Mouse (Mus musculus): ENCODE measurements around the gene Ssxb6. TPM values are rescaled to one million over a fixed set of nuclear protein-coding genes. Genes with fewer than 3 reads are reported as not detected.
"Not testable (repeated sequence)": the region's sequence is repeated elsewhere in the genome, so short reads cannot be mapped to it uniquely, and the experiment has no call there.

The Ssxb6 gene
- polyA plus RNA-seq (2015; fragmentation: Nextera tagmentation; extraction: Ambion mirVana), result not detected in 2 replicates

DNA sequence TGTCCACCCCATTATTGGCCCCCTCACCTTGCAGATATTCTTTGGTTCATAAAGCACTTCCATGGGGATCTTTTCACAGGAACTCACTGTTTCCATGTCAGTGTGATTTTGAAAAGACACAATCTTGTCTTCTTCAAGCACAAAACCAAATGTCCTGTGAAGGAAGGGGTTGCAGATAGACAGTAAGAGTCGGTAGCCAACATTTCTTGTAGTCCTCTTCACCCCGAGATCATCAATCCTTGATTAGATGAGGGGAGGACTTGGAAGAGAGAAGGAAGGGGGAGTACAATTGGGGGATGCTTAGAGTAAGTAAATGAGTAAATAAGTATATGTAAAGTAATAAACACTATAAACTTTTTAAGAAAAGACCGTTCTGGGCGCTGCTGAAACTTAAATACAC, at the start of gene Ssxb6:
Gene Ssxb6, minus strand, starts transcription at position 101 of the 400 bp plus-strand sequence.
- not testable (repeated sequence) for H3K4me3 ChIP-seq; H3K4me1 ChIP-seq; ATAC-seq (ENCODE audit: extremely low read depth, insufficient number of reproducible peaks, low FRiP score, low TSS enrichment); H3K4me2 ChIP-seq; H3K9me3 ChIP-seq; H3K9ac ChIP-seq; H3K36me3 ChIP-seq; H3K27ac ChIP-seq (replicated peaks); H3K27me3 ChIP-seq (replicated peaks)
- WGBS, result 63% methylated on average over 4 of the region's 4 CpGs

DNA sequence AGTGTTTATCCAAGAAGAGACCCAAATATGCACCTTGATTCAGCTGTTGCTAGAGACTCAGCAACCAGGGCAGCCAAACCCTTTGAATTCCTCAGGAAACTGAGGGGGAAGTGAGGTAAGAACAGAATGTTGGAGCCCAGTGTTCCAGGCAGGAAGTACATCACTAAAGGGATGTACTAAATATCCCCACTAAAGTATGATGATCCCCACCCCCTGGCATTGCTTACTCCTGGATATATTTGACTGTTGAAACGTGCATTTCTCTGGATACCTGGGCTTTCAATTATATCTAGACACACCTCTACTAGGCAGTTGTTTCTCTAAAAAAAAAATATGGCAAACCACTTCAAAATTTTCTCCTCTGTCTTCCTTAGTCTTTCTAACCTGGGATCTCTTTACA, 43.7 kb upstream of the Ssxb6 start, which contains the start of gene Ssxb3:
Gene Ssxb3, minus strand, starts transcription at position 101 of the 400 bp plus-strand sequence.
- not testable (repeated sequence) for H3K4me3 ChIP-seq; H3K4me1 ChIP-seq; H3K9me3 ChIP-seq; H3K9ac ChIP-seq; H3K27ac ChIP-seq (replicated peaks); ATAC-seq (ENCODE audit: extremely low read depth, insufficient number of reproducible peaks, low FRiP score, low TSS enrichment); H3K36me3 ChIP-seq; H3K27me3 ChIP-seq (replicated peaks); H3K4me2 ChIP-seq
- 15% methylated on average over 1 of the region's 1 CpGs for WGBS

DNA sequence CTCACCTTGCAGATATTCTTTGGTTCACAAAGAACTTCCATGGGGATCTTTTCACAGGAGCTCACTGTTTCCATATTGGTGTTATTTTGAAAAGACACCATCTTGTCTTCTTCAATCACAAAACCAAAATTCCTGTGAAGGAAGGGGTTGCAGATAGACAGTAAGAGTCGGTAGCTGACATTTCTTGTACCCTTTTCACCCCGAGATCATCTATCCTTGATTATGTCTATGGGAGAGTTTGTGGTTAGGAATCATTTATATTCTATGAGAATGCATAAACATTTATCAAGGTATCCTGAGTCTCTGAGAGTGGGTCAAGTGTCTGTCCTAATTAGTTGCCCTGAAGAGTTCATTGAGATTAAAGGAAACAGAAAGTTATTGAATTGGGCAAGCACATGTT, 23.2 kb downstream of the Ssxb6 start, which contains the start of gene Gm14459:
Gene Gm14459, minus strand, starts transcription at position 101 of the 400 bp plus-strand sequence.
- Histone ChIP-seq H3K36me3 (no peaks in the 10 kb centered on the region), H3K9me3 (peaks cover 4% of the 10 kb centered on the region; the same call in 1 of the 2 replicates), H3K27me3 (replicated peaks) (no peaks in the 10 kb centered on the region), H3K4me1 (no peaks in the 10 kb centered on the region), H3K9ac (no peak within 1 kb of the TSS), H3K27ac (replicated peaks) (no peak within 1 kb of the TSS), H3K4me3 (no peak within 1 kb of the TSS), H3K4me2 (no peak within 1 kb of the TSS)
- ATAC-seq (ENCODE audit: extremely low read depth, insufficient number of reproducible peaks, low FRiP score, low TSS enrichment), result no peak
- WGBS, result 56% methylated on average over 2 of the region's 2 CpGs

Other genes starting within 250 kb of the Ssxb6 start
- gene Ssxb10, start 220.8 kb downstream of the Ssxb6 start, polyA plus RNA-seq (2015; fragmentation: Nextera tagmentation; extraction: Ambion mirVana), result not detected in 2 replicates
- gene Ssxb9, start 181.3 kb downstream of the Ssxb6 start, polyA plus RNA-seq (2015; fragmentation: Nextera tagmentation; extraction: Ambion mirVana), result not detected in 2 replicates
- gene Ssxb1, start 134.9 kb downstream of the Ssxb6 start, polyA plus RNA-seq (2015; fragmentation: Nextera tagmentation; extraction: Ambion mirVana), result not detected in 2 replicates
- not detected in 2 replicates for gene Ssxb2, start 86.5 kb downstream of the Ssxb6 start, polyA plus RNA-seq (2015; fragmentation: Nextera tagmentation; extraction: Ambion mirVana)
- gene Gm14459, start 23.3 kb downstream of the Ssxb6 start, polyA plus RNA-seq (2015; fragmentation: Nextera tagmentation; extraction: Ambion mirVana), result not detected in 2 replicates
- not detected in 2 replicates for gene Ssxb3, start 43.6 kb upstream of the Ssxb6 start, polyA plus RNA-seq (2015; fragmentation: Nextera tagmentation; extraction: Ambion mirVana)
- gene Ssxb8, start 142.6 kb upstream of the Ssxb6 start, polyA plus RNA-seq (2015; fragmentation: Nextera tagmentation; extraction: Ambion mirVana), result not detected in 2 replicates
- not detected in 2 replicates for gene Ssx9, start 200.2 kb upstream of the Ssxb6 start, polyA plus RNA-seq (2015; fragmentation: Nextera tagmentation; extraction: Ambion mirVana)

All from heart, embryonic 13.5 days (tissue).